Mouse (Mus musculus): ENCODE data around the gene Wt1. TPM values are rescaled to one million over a fixed set of nuclear protein-coding genes. Genes with fewer than 3 reads are reported as not detected.

The Wt1 gene
- total and polyA plus RNA-seq, 3 experiments, result 4.2 to 6.5 (median 5.7) TPM

DNA sequence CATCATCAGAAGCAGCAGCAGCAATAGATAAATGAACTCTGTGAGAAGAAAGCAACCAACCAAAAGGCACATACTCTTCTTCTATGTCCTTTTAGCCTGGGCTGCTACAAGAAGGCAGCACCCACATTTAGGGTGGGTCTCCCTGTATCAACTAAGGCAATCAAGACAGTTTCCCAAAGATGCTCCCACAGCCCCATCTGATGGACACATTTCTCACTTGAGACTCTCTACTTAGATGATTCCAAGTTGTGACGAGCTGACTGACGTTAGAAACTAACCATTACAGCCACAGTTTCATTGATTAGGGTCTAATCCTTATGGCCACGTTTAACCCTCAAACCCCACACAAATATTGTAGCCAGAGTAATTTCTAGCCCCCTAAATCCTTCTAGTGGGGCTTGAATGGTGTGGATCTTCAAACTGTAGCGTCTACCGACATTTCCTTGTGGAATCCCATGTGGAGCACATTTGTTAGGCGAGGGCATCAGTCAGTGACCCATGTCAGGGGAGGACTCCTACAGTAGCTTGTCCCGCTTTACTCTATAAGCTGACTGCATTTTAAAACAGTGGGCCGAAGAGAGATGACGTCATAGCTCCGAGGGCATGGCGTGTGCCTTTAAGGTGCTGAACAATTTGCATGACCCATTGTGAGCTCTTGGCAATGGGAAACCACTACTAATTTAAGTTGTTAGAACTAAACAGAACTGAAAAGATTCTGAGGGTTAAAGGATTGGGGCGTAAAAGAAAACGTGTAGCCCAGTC, 59.6 kb downstream of the Wt1 start:
- Histone ChIP-seq H3K27ac (no peak overlapping the region), H3K79me2 (replicated peaks; ENCODE audit: control insufficient read depth, insufficient read depth, low read length) (no peaks in the 10 kb centered on the region), H3K9ac (ENCODE audit: low read depth, low read length) (no peak overlapping the region), H3K27me3 (ENCODE audit: control insufficient read depth, insufficient read depth, low read length) (no peaks in the 10 kb centered on the region), H3K4me3 (no peak overlapping the region), H3K4me1 (ENCODE audit: control insufficient read depth, insufficient read depth, low read length) (no peaks in the 10 kb centered on the region), H3K36me3 (ENCODE audit: control insufficient read depth, insufficient read depth, low read length) (no peaks in the 10 kb centered on the region)
- peak; percentile 14; the same call in 1 of the 2 replicates for TF ChIP-seq CTCF (IDR thresholded peaks at IDR 0.05)
- no peak for TF ChIP-seq EP300 (IDR thresholded peaks at IDR 0.05; ENCODE audit: insufficient read depth, low read depth, low read length)
- no peak for TF ChIP-seq POLR2A (IDR thresholded peaks at IDR 0.05; ENCODE audit: insufficient read depth, low read depth, low read length)
- intact Hi-C loops (cut with DNase I), result loop anchor here (5.0 kb wide), 2 partner anchors 59 to 114 kb away; partner anchors contain the start of gene Wt1
- WGBS, result 79% methylated on average over 13 of the region's 13 CpGs
- no peak for DNase-seq

- intact Hi-C loops (cut with DNase I), result loop anchor here (5.0 kb wide), 2 partner anchors 59 to 114 kb away; partner anchors contain the start of gene Wt1
- Histone ChIP-seq H3K27me3 (ENCODE audit: control insufficient read depth, insufficient read depth, low read length) (no peaks in the 10 kb centered on the region), H3K27ac (no peak overlapping the region), H3K36me3 (ENCODE audit: control insufficient read depth, insufficient read depth, low read length) (no peaks in the 10 kb centered on the region), H3K4me1 (ENCODE audit: control insufficient read depth, insufficient read depth, low read length) (no peaks in the 10 kb centered on the region), H3K79me2 (replicated peaks; ENCODE audit: control insufficient read depth, insufficient read depth, low read length) (no peaks in the 10 kb centered on the region), H3K4me3 (no peak overlapping the region), H3K9ac (ENCODE audit: low read depth, low read length) (no peak overlapping the region)
- DNase-seq, result no peak
- TF ChIP-seq POLR2A (IDR thresholded peaks at IDR 0.05; ENCODE audit: insufficient read depth, low read depth, low read length), result no peak
- TF ChIP-seq EP300 (IDR thresholded peaks at IDR 0.05; ENCODE audit: insufficient read depth, low read depth, low read length), result no peak
- TF ChIP-seq CTCF (IDR thresholded peaks at IDR 0.05), result no peak
- 75% methylated on average over 5 of the region's 5 CpGs for WGBS
Observed at GRCm38 (mm10) chr2:105186591-105186990, 60.3 kb downstream of the Wt1 start.

DNA sequence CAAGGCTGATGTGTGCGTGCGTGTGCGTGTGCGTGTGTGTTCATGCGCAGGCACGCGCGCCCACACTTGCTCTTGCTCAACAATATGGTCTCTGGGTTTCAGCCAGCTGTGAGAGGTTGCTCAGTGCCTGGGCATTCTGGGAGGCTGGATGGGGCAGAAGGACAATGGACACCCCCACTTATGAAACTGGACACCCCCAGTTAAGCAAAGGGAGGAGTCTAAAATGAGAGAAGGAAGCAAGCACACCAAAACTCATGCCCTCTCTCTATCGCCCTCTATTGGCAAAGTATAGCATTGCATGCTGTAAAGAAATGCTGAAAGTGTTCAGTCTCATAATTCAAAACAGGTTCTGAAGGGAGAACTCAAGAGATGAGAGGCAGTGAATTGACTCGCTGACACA, 61.9 kb downstream of the Wt1 start:
- H3K79me2 ChIP-seq (replicated peaks; ENCODE audit: control insufficient read depth, insufficient read depth, low read length), result no peaks in the 10 kb centered on the region
- intact Hi-C loops (cut with DNase I), result loop anchor here (2.0 to 5.0 kb wide), 3 partner anchors 43 to 116 kb away; partner anchors contain the start of gene Wt1
- TF ChIP-seq EP300 (IDR thresholded peaks at IDR 0.05; ENCODE audit: insufficient read depth, low read depth, low read length) (no peak), CTCF (IDR thresholded peaks at IDR 0.05) (peak; percentile 82)
- no peak overlapping the region for H3K9ac ChIP-seq (ENCODE audit: low read depth, low read length)
- no peak overlapping the region for H3K4me3 ChIP-seq
- H3K27ac ChIP-seq, result no peak overlapping the region
- H3K36me3 ChIP-seq (ENCODE audit: control insufficient read depth, insufficient read depth, low read length), result no peaks in the 10 kb centered on the region
- H3K4me1 ChIP-seq (ENCODE audit: control insufficient read depth, insufficient read depth, low read length), result no peaks in the 10 kb centered on the region
- WGBS, result 81% methylated on average over 10 of the region's 10 CpGs
- H3K27me3 ChIP-seq (ENCODE audit: control insufficient read depth, insufficient read depth, low read length), result no peaks in the 10 kb centered on the region
- no peak for DNase-seq

- Histone ChIP-seq H3K4me1 (ENCODE audit: control insufficient read depth, insufficient read depth, low read length) (no peaks in the 10 kb centered on the region), H3K9ac (ENCODE audit: low read depth, low read length) (no peak overlapping the region), H3K27ac (no peak overlapping the region), H3K4me3 (no peak overlapping the region), H3K36me3 (ENCODE audit: control insufficient read depth, insufficient read depth, low read length) (no peaks in the 10 kb centered on the region), H3K27me3 (ENCODE audit: control insufficient read depth, insufficient read depth, low read length) (no peaks in the 10 kb centered on the region), H3K79me2 (replicated peaks; ENCODE audit: control insufficient read depth, insufficient read depth, low read length) (no peaks in the 10 kb centered on the region)
- no peak for DNase-seq
- intact Hi-C loops (cut with DNase I), result loop anchor here (1.0 to 5.0 kb wide), 4 partner anchors 41 to 117 kb away; partner anchors contain the start of gene Wt1
- WGBS, result 33% methylated on average over 5 of the region's 5 CpGs
- TF ChIP-seq CTCF (IDR thresholded peaks at IDR 0.05) (peak; percentile 80), EP300 (IDR thresholded peaks at IDR 0.05; ENCODE audit: insufficient read depth, low read depth, low read length) (no peak)
Observed at GRCm38 (mm10) chr2:105189352-105189751, 63.0 kb downstream of the Wt1 start.

DNA sequence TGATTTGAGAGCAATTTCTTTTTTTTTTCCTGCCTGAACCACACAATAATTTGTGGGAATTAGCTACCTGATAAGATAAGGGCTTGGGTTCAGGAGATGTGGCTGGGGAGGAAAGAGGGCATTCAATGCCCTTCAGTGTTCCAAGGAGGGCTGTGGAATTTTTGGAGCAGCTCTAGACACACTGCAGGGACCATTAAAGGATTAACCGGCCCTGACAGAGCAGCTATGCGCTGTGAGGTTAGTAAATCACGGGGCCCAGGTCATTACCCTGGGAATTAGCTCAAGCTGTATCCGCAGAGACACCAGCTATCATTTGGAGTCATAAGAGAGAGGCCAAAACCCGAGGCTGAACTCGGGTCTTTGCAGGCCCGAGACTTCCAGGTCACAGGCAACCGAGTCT, 73.8 kb downstream of the Wt1 start:
- Histone ChIP-seq H3K27me3 (ENCODE audit: control insufficient read depth, insufficient read depth, low read length) (no peaks in the 10 kb centered on the region), H3K4me1 (ENCODE audit: control insufficient read depth, insufficient read depth, low read length) (no peaks in the 10 kb centered on the region), H3K4me3 (no peak overlapping the region), H3K9ac (ENCODE audit: low read depth, low read length) (no peak overlapping the region), H3K36me3 (ENCODE audit: control insufficient read depth, insufficient read depth, low read length) (no peaks in the 10 kb centered on the region), H3K27ac (no peak overlapping the region), H3K79me2 (replicated peaks; ENCODE audit: control insufficient read depth, insufficient read depth, low read length) (no peaks in the 10 kb centered on the region)
- intact Hi-C loops (cut with DNase I), result no loop called here
- TF ChIP-seq EP300 (IDR thresholded peaks at IDR 0.05; ENCODE audit: insufficient read depth, low read depth, low read length), result no peak
- no peak for TF ChIP-seq CTCF (IDR thresholded peaks at IDR 0.05)
- TF ChIP-seq POLR2A (IDR thresholded peaks at IDR 0.05; ENCODE audit: insufficient read depth, low read depth, low read length), result no peak
- WGBS, result 44% methylated on average over 8 of the region's 8 CpGs
- no peak for DNase-seq

- Histone ChIP-seq H3K4me1 (ENCODE audit: control insufficient read depth, insufficient read depth, low read length) (no peaks in the 10 kb centered on the region), H3K9ac (ENCODE audit: low read depth, low read length) (no peak overlapping the region), H3K4me3 (no peak overlapping the region), H3K36me3 (ENCODE audit: control insufficient read depth, insufficient read depth, low read length) (no peaks in the 10 kb centered on the region), H3K27me3 (ENCODE audit: control insufficient read depth, insufficient read depth, low read length) (no peaks in the 10 kb centered on the region), H3K27ac (no peak overlapping the region), H3K79me2 (replicated peaks; ENCODE audit: control insufficient read depth, insufficient read depth, low read length) (no peaks in the 10 kb centered on the region)
- 67% methylated on average over 9 of the region's 9 CpGs for WGBS
- DNase-seq, result no peak
- intact Hi-C loops (cut with DNase I), result no loop called here
- no peak for TF ChIP-seq EP300 (IDR thresholded peaks at IDR 0.05; ENCODE audit: insufficient read depth, low read depth, low read length)
Observed at GRCm38 (mm10) chr2:105206563-105207174, 80.3 kb downstream of the Wt1 start.
